Mouse (Mus musculus): ENCODE data around the gene Mypn. TPM values are rescaled to one million over a fixed set of nuclear protein-coding genes. Genes with fewer than 3 reads are reported as not detected.

Mypn gene
- total RNA-seq (2021), result 1 to 10 TPM; 3.0 to 3.2 TPM
- long read RNA-seq, experiment 1, full-length matches to known transcripts, result 2 of 6 reads
- long read RNA-seq, experiment 1, partial matches to known transcripts, result 1 of 6 reads
- long read RNA-seq, experiment 1, other reads (novel, unspliced or antisense), result 3 of 6 reads
- long read RNA-seq, experiment 2, partial matches to known transcripts, result 0 of 2 reads
- long read RNA-seq, experiment 2, other reads (novel, unspliced or antisense), result 0 of 2 reads

- no peak for TF ChIP-seq CTCF (IDR thresholded peaks at IDR 0.05)
- intact Hi-C loops (cut with DNase I), result no loop called here
- H3K4me3 ChIP-seq, result no peak within 1 kb of the TSS
- no peak for DNase-seq (ENCODE audit: extremely low spot score in 1 of 2, low spot score in 2 of 2)
- H3K27ac ChIP-seq, result no peak within 1 kb of the TSS
These were observed at the start of gene Mypn for GRCm38 (mm10) chr10:63203728-63204127. TSS of gene Mypn (minus strand) at chr10:63203952.

GRCm38 (mm10) chr10:63248421-63248820 is 44.7 kb upstream of the Mypn start:
- DNase-seq (ENCODE audit: extremely low spot score in 1 of 2, low spot score in 2 of 2), result no peak
- intact Hi-C loops (cut with DNase I), result loop anchor here (10.0 kb wide), 2 partner anchors 136 to 224 kb away; partner anchors contain the start of genes Dnajc12, Hnrnph3, Pbld2 and Sirt1
- no peak overlapping the region for H3K27ac ChIP-seq
- no peak for TF ChIP-seq CTCF (IDR thresholded peaks at IDR 0.05)
- no peak overlapping the region for H3K4me3 ChIP-seq

GRCm38 (mm10) chr10:63247457-63247856 is 43.7 kb upstream of the Mypn start:
- intact Hi-C loops (cut with DNase I), result loop anchor here (10.0 kb wide), 2 partner anchors 137 to 223 kb away; partner anchors contain the start of genes Dnajc12, Hnrnph3, Pbld2 and Sirt1
- Histone ChIP-seq H3K27ac (no peak overlapping the region), H3K4me3 (peak overlapping the region; percentile 9; the same call in 1 of the 2 replicates)
- DNase-seq (ENCODE audit: extremely low spot score in 1 of 2, low spot score in 2 of 2), result no peak
- no peak for TF ChIP-seq CTCF (IDR thresholded peaks at IDR 0.05)

GRCm38 (mm10) chr10:63245846-63246245 is 42.1 kb upstream of the Mypn start:
- intact Hi-C loops (cut with DNase I), result loop anchor here (10.0 kb wide), 2 partner anchors 139 to 221 kb away; partner anchors contain the start of genes Dnajc12, Hnrnph3, Pbld2 and Sirt1
- no peak for TF ChIP-seq CTCF (IDR thresholded peaks at IDR 0.05)
- Histone ChIP-seq H3K4me3 (no peak overlapping the region), H3K27ac (no peak overlapping the region)
- DNase-seq (ENCODE audit: extremely low spot score in 1 of 2, low spot score in 2 of 2), result no peak

GRCm38 (mm10) chr10:63244746-63245145 is 41.0 kb upstream of the Mypn start:
- H3K27ac ChIP-seq, result no peak overlapping the region
- H3K4me3 ChIP-seq, result peak overlapping the region; percentile 98
- DNase-seq (ENCODE audit: extremely low spot score in 1 of 2, low spot score in 2 of 2), result no peak
- peak; percentile 33 for TF ChIP-seq CTCF (IDR thresholded peaks at IDR 0.05)
- intact Hi-C loops (cut with DNase I), result loop anchor here (10.0 kb wide), 2 partner anchors 140 to 220 kb away; partner anchors contain the start of genes Dnajc12, Hnrnph3, Pbld2 and Sirt1

- H3K4me3 ChIP-seq, result peak overlapping the region; percentile 98
- TF ChIP-seq CTCF (IDR thresholded peaks at IDR 0.05), result no peak
- no peak for DNase-seq (ENCODE audit: extremely low spot score in 1 of 2, low spot score in 2 of 2)
- peak overlapping the region; percentile 97 for H3K27ac ChIP-seq
- intact Hi-C loops (cut with DNase I), result loop anchor here (10.0 kb wide), 2 partner anchors 141 to 219 kb away; partner anchors contain the start of genes Dnajc12, Hnrnph3, Pbld2 and Sirt1
These were observed 40.4 kb upstream of the Mypn start for GRCm38 (mm10) chr10:63244055-63244671.

GRCm38 (mm10) chr10:63243493-63244054 is 39.8 kb upstream of the Mypn start, which contains the start of gene Herc4:
TSS of gene Herc4 (plus strand) at chr10:63243810.
- Histone ChIP-seq H3K4me3 (peak within 1 kb of the TSS; percentile 98), H3K27ac (peak within 1 kb of the TSS; percentile 97)
- TF ChIP-seq CTCF (IDR thresholded peaks at IDR 0.05), result no peak
- intact Hi-C loops (cut with DNase I), result loop anchor here (2.0 to 10.0 kb wide), 3 partner anchors 87 to 219 kb away; partner anchors contain the start of genes Dnajc12, Hnrnph3, Pbld2 and Sirt1
- peak; percentile 96 for DNase-seq (ENCODE audit: extremely low spot score in 1 of 2, low spot score in 2 of 2)

GRCm38 (mm10) chr10:63242798-63243435 is 39.2 kb upstream of the Mypn start:
- Histone ChIP-seq H3K27ac (peak overlapping the region; percentile 92), H3K4me3 (peak overlapping the region; percentile 49)
- no peak for DNase-seq (ENCODE audit: extremely low spot score in 1 of 2, low spot score in 2 of 2)
- TF ChIP-seq CTCF (IDR thresholded peaks at IDR 0.05), result no peak
- intact Hi-C loops (cut with DNase I), result loop anchor here (2.0 to 10.0 kb wide), 3 partner anchors 86 to 218 kb away; partner anchors contain the start of genes Dnajc12, Hnrnph3, Pbld2 and Sirt1

- intact Hi-C loops (cut with DNase I), result loop anchor here (10.0 kb wide), 2 partner anchors 144 to 216 kb away; partner anchors contain the start of genes Dnajc12, Hnrnph3, Pbld2 and Sirt1
These were observed 37.1 kb upstream of the Mypn start for GRCm38 (mm10) chr10:63240868-63241271.

GRCm38 (mm10) chr10:63239848-63240247 is 36.1 kb upstream of the Mypn start:
- TF ChIP-seq CTCF (IDR thresholded peaks at IDR 0.05), result no peak
- DNase-seq (ENCODE audit: extremely low spot score in 1 of 2, low spot score in 2 of 2), result no peak
- Histone ChIP-seq H3K27ac (no peak overlapping the region), H3K4me3 (no peak overlapping the region)
- intact Hi-C loops (cut with DNase I), result loop anchor here (10.0 kb wide), 2 partner anchors 145 to 215 kb away; partner anchors contain the start of genes Dnajc12, Hnrnph3, Pbld2 and Sirt1

More at GRCm38 (mm10) chr10:63240868-63241271, 37.1 kb upstream of the Mypn start:
- no peak for DNase-seq (ENCODE audit: extremely low spot score in 1 of 2, low spot score in 2 of 2)
- Histone ChIP-seq H3K27ac (no peak overlapping the region), H3K4me3 (no peak overlapping the region)
- TF ChIP-seq CTCF (IDR thresholded peaks at IDR 0.05), result no peak

GRCm38 (mm10) chr10:63238090-63238489 is 34.3 kb upstream of the Mypn start:
- no peak for DNase-seq (ENCODE audit: extremely low spot score in 1 of 2, low spot score in 2 of 2)
- no peak overlapping the region for H3K4me3 ChIP-seq
- intact Hi-C loops (cut with DNase I), result no loop called here
- TF ChIP-seq CTCF (IDR thresholded peaks at IDR 0.05), result no peak
- H3K27ac ChIP-seq, result no peak overlapping the region
